Mouse (Mus musculus) megakaryocyte, adult 5-6 weeks (primary cell): Measurements from ENCODE around the gene Gm20388. TPM values are rescaled to one million over a fixed set of nuclear protein-coding genes. Genes with fewer than 3 reads are reported as not detected.
A peak's percentile ranks its signal among the peaks of the same experiment; 100 is the strongest.
"Not testable (repeated sequence)": the region's sequence is repeated elsewhere in the genome, so short reads cannot be mapped to it uniquely, and the experiment has no call there.

ENCODE experiments used
- ATAC-seq: 2 replicates; pipeline ENCODE4 v1.8.0; 2016; ENCODE audit warnings: mild to moderate bottlenecking, inconsistent platforms; ENCODE audit not compliant: poor library complexity, severe bottlenecking
- total RNA-seq, 2 experiments: library from RNA; stranded (forward) in 1 of 2; stranded (reverse) in 1 of 2; fragments of 153-499, 151-499 nt in 1 of 2; fragments of 221-1000, 200-1000 nt in 1 of 2; gene quantifications; 2 replicates each; pipeline versions ENCODE4 v1.2.3 to v1.2.4; 2015 to 2017

The Gm20388 gene
- total RNA-seq, 2 experiments from 2014 or later, result 7.6 to 15.5 TPM

DNA sequence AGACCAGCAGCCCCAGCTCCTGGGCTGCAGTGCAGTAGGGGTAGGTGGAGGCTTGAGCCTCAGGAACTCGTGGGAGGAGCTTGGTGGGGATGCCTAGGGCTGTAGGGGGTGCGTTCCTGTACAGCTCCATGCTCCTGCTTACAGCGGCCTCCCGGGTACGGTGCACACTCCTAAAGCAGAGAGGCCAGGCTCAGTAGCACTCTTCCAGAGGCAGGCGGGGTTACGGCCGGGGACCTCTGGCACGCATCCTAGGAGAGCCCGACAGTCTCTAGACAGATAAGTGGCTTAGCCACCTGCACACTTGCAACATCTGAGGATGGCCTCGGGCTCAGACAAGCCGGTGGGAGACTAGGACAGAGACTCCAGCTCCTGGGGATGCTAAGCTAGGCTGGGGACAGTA, 3334.9 kb downstream of the Gm20388 start:
- ATAC-seq, result no peak

DNA sequence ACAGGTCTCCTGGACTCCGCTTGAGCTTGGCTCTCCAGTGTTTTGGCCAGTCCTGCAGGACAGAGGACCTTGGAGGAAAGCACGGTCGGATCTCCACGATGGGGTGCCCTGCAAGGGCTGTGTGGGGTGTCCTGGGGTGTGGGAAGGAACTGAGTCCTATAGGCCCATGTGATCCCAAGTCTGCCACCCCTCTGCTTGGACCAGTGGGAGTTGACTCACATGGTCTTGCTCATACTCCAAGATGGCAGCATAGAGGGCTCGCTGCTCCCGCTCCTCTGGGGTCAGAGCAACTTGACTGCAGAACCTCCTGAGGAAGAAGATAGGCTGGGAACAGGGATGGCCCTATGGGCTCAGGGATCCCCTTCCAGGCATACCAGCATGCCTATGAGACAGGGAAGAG, 3337.1 kb downstream of the Gm20388 start:
- no peak for ATAC-seq

- ATAC-seq, result peak; percentile 87
Measured at GRCm38 (mm10) chr8:123248596-123248995, 3338.0 kb downstream of the Gm20388 start.

GRCm38 (mm10) chr8:123250940-123251339, 3340.3 kb downstream of the Gm20388 start:
- no peak for ATAC-seq

DNA sequence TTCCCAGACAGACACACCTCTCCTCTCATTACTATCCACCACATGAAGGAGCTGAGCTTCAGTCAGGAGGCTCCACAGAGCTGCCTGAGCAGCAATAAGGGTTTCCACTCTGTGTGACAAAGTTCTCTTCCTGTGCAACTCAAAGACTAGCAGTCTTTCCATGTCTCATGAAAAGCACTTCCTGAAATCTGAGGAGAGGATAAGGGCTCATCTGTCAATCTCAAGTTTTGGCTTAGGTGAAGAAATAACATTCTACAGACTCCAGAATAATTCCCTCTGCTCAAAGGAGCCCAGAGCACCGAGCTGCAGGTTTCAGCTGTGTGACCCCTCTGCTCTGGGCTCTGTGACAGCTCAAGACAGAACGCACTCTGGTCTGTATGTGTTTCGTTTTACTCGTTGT, 3342.3 kb downstream of the Gm20388 start:
- ATAC-seq, result no peak

DNA sequence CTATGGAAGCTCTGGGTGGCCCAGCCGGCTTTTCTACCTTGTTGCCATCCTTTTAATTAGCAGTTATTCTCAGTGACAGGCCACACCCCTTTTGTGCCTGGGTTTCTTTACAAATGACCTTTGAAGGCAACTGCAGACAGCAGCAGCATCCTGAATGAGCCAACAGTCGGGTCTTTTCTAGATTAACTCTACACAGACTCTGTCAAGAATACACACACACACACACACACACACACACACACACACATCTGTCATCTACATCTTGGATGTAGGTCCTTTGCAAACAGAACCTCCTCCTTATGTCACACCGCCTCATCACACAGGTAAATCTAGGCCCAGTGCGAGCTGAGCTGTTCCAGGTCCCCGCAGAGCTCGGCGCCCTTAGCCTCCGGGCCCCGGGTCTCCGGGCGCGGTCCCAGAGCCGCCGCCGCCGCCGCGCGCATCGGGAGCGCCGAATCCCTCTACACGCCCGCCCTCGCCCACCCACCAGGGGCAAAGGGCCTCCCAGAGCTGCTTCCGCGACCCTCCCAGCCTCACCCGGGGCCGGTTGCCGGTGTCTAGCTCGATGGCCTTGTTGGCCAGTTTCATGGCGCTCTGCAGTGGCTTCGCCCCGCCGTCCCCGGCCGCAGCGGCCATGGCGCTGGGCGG, 3342.9 kb downstream of the Gm20388 start:
- ATAC-seq, result no peak

DNA sequence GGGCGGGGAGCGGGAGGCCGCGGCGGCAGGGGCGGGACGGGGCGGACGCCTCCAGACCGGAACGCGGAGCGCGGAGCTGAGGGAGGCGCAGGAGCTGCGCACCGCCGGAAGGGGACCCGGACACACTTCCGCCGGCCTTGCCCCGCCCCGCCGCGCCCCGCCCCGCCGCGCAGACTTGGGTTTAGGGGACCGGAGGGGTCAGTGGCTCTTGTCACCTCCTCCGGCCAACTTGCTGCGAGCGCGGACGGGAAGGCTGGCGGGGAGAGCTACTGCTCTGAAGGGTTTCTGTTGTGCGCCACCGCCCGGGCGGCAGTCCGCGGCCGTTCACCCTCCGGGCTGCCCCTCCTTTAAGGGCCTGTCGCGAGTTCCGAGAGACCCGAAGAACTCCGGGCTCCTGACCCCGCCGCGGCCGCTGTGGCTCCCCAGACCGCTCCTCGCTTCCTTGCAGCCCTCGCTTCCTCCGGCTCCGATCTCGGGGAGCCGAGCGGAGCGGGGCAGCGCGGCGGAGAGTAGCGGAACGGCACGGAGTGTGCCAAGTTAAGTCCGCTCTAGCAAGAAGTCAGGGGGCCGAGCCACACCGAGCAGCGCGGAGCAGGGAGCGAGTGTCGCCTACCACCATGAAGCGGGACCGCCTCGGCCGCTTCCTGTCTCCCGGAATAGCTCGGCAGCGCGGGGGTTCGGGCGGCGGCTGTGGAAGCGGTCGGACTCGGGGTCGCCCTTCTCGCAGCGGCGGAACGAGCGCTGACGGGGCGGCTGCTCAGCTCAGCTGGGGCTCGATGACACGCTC, 3343.7 kb downstream of the Gm20388 start, which contains the start of the genes Zfp276 and Vps9d1:
Gene Zfp276 (plus strand): TSS at position 97 of the 787 bp plus-strand sequence.
Gene Vps9d1 (minus strand): TSS at position 250 of the 787 bp plus-strand sequence.
- peak; percentile 95 for ATAC-seq

GRCm38 (mm10) chr8:123255170-123255569, 3344.5 kb downstream of the Gm20388 start:
- 0 out of 2 replicates have a peak, but pooled peaks have one; percentile 23 for ATAC-seq

DNA sequence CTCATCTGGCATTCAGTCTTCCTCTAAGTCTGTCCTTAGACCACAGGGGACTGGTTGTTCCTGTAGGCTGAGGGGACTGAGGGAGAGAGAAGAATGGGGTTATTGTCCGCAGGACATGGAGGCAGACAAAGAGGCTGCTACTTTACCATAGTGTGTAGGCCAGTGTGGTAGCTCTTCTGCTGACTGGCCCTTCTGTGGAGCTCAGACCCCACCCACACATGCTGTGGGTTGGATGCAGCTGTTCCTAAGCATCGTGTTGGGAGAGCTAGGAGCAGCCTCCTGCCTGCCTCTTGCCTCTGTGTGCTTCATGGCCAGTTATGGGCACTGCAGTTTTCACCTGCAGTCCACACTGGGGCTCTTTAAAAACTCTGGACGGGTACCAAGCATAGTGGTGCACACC, 3346.5 kb downstream of the Gm20388 start:
- ATAC-seq, result no peak

DNA sequence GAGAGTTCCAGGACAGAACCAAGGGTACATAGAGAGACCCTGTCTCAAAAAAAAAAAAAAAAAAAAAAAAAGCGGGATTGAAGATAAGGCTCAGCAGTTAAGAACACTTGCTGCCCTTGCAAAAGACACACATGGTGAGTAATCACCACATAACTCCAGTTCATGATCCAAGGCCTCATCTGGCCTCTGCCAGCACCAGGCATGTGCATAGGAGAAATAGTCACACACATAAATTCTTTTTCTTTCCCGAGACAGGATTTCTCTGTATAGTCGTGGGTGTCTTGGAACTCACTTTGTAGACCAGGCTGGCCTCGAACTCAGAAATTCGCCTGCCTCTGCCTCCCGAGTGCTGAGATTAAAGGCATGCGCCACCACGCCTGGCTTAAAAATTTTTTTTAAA, 3347.0 kb downstream of the Gm20388 start:
- not testable (repeated sequence) for ATAC-seq

- no peak for ATAC-seq
Measured at GRCm38 (mm10) chr8:123267926-123268656, 3357.4 kb downstream of the Gm20388 start.

DNA sequence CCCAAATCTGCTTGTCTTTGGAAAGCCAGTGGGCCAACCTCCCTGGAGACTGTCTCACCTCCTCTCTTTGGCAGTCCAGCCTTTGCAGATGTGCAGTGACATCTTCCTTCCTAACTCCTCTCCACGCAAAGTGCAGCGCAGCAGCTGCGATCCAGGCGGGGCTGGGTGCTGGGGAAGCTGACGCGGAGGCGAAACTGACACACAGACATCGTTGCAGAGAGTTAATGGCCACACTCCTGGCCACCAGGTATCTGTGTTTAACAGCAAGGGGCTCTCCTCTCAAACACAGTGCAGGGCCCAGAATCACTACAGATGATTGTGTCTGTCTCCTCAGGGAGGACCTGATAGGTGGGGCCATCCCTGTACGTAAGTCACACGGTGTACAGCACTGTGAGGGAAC, 3360.5 kb downstream of the Gm20388 start:
- no peak for ATAC-seq

- no peak for ATAC-seq
Measured at GRCm38 (mm10) chr8:123271901-123272300, 3361.3 kb downstream of the Gm20388 start.

DNA sequence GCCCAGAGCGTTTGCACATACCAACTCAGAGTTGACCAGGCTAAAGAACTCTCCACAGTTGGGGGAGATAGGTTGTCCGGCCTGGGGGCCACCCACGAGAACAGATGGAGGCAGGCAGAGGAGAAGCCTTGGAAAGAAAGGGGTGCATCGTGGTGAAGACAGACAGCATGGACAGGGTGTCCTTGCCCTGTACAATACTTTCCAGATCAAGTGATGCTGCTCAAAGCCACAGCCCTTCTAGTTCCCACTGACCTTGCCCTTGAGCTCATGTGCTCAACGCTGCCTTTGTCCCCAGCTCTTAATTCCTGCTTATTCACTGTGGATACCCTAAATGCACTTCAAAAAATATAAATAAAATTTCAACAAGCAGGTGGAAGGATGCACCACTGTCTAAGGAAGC, 3363.8 kb downstream of the Gm20388 start:
- ATAC-seq, result no peak

GRCm38 (mm10) chr8:123275096-123275495, 3364.5 kb downstream of the Gm20388 start:
- no peak for ATAC-seq

DNA sequence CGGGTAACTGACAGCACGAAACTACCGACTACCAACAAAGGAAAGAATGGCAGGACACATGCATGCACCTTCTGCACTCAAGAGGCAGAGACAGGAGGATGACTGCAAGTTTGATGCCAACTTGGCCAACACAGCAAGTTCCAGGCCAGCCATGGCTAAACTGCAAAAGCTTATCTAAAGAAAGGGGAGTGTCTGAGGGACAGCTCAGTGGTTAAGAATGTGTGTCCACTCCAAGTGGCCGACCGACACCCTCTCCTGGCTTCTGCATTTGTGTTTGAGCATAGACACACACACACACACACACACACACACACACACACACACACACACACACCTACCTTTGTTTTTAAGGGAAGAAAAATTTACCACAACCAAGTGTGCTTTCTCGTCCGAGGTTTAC, 3367.8 kb downstream of the Gm20388 start:
- no peak for ATAC-seq

DNA sequence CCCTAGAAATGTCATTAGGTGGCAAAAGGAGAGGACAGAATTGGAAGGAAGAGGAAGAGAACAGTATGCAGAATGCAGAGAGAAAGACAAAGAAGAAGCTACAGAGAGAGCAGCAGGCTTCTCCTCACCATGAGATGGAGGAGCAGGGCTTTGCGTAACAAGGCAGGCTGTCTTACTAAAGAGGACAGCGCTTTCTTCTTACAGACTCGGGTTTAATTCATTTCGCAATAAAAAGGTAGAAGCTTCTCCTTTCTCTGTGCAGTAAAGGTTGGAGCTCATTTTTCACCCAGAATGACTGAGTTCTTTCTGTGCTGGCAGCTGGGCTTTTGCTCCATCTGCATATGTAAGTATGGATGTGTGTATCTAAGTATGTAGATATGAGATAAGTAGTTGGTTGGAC, 3369.2 kb downstream of the Gm20388 start:
- ATAC-seq, result peak; percentile 56

GRCm38 (mm10) chr8:123280302-123281094, 3369.9 kb downstream of the Gm20388 start:
- ATAC-seq, result peak; percentile 80

DNA sequence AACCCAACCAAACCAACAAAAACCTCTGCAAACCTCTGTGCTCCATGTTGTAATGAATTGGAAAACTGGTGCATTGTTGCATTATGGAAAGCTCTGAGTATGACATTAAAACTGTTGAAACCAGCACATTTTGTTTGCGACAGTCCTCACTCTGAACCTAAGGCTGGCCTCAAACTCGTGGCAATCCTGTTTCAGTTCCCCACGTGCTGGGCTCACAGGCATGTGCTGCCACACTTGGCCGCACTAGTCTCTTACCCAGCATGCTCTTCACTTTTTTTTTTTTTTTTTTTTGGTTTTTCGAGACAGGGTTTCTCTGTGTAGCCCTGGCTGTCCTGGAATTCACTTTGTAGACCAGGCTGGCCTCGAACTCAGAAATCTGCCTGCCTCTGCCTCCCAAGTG, 3372.4 kb downstream of the Gm20388 start:
- ATAC-seq, result not testable (repeated sequence)

GRCm38 (mm10) chr8:123283991-123284390, 3373.3 kb downstream of the Gm20388 start:
- no peak for ATAC-seq

DNA sequence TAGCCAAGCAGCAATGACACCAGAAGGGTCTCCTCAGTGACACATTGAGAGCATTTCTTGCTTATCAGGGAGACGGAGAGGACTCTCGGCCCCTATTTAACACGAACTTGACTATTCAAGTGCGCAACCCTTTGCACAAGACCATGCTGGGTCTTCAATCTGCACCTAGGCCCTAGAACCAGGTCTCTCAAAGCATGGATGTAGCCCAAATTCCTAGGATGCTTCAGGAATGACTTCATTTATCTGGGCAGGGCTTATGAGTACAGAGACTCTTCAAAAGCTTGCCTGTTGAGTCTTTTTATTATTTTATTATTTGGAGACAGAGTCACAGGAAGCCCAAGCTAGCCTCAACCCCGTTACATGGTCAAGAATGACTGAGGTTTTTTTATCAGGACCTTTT, 3373.9 kb downstream of the Gm20388 start:
- no peak for ATAC-seq
